Mouse (Mus musculus): ENCODE data around the gene Lgr6.

Lgr6 gene

GRCm38 (mm10) chr1:134942898-134943297 is 162.2 kb downstream of the Lgr6 start:
- DNase-seq, result no peak

- DNase-seq, result no peak
Measured at GRCm38 (mm10) chr1:134940863-134941262, 164.2 kb downstream of the Lgr6 start.

- no peak for DNase-seq
Measured at GRCm38 (mm10) chr1:134938233-134938632, 166.8 kb downstream of the Lgr6 start.

- DNase-seq, result no peak
Measured at GRCm38 (mm10) chr1:134936335-134936734, 168.7 kb downstream of the Lgr6 start.
